ENCODE assay signal across 19 mouse cellular contexts in the genomic region with DNA sequence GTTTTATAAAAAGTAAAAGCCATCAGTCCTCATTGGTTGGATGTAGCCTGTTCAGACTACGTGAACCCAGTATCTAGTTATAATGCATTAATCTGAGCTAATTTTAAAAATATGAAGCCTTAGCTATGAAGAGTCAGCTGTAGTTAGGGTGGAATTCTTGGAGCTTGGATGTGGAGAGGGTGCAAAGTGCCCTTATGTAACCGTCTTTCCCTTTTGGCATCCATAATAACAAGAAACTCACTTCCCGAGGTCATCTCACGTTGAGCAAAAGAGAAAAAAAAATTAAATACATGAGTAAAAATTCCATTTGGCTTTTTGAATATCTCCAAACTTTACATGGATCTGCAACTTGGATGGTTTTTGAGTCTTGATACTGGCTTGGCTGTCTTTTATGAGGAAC.
A peak's percentile ranks its signal among the peaks of the same experiment; 100 is the strongest.
DNase-seq lines count a peak whose midpoint lies in the region; ATAC-seq and TF ChIP-seq lines count a peak whose summit lies in the region.
"Had no signal": no experiment of that assay in that cellular context is flagged by ENCODE, and none has a peak within 500 bp of the region (broad histone marks: within the 10 kb centered on the region; RNA-seq: fewer than 3 reads in every experiment).

No protein-coding gene starts in this region.

- H3K79me2 ChIP-seq in heart, adult 2 months (replicated peaks; ENCODE audit: control insufficient read depth, insufficient read depth, low read length), result peaks cover 2% of the 10 kb centered on the region; the same call in 1 of the 2 replicates

- WGBS in heart, adult 2 months, result 13% methylated on average over 4 of the region's 4 CpGs
- 57% methylated on average over 4 of the region's 4 CpGs for WGBS in heart, embryonic 16.5 days

- intact Hi-C loops in heart, adult 2 months (cut with DNase I), result loop anchor here (5.0 kb wide), 2 partner anchors 38 to 733 kb away; no protein-coding TSS in a partner anchor
- intact Hi-C loops in left cerebral cortex, adult 2 months (cut with DNase I), result loop anchor here (5.0 kb wide), 1 partner anchor 142 kb away; no protein-coding TSS in a partner anchor
- intact Hi-C loops in left cerebral cortex, postnatal 25 days (cut with DNase I), result loop anchor here (5.0 kb wide), 3 partner anchors 62 to 267 kb away; no protein-coding TSS in a partner anchor

- no peak for ATAC-seq in heart, embryonic 16.5 days (replicated peaks; ENCODE audit: extremely low read depth, insufficient read depth, low FRiP score)
- ATAC-seq: midbrain, embryonic 16.5 days had no signal

- peak overlapping the region; percentile 81 for H3K27ac ChIP-seq in heart, adult 2 months
- H3K27ac ChIP-seq in heart, embryonic 16.5 days (ENCODE audit: low read length), result peak overlapping the region; percentile 72
- peak overlapping the region; percentile 74 for H3K27ac ChIP-seq in left cerebral cortex, adult 2 months
- H3K27ac ChIP-seq in embryonic fibroblast, embryonic 13.5 days (ENCODE audit: insufficient read depth, low read length), result peak overlapping the region; percentile 58
- H3K27ac ChIP-seq: embryonic facial prominence, embryonic 13.5 days; hindbrain, embryonic 10.5 days; limb, embryonic 12.5 days had no signal

- peaks cover 24% of the 10 kb centered on the region for H3K4me1 ChIP-seq in heart, adult 2 months (ENCODE audit: control insufficient read depth, insufficient read depth, low read length)
- peaks cover 34% of the 10 kb centered on the region for H3K4me1 ChIP-seq in heart, embryonic 16.5 days (ENCODE audit: control insufficient read depth, insufficient read depth, low read length)
- H3K4me1 ChIP-seq in embryonic fibroblast, embryonic 13.5 days (ENCODE audit: control insufficient read depth, insufficient read depth, low read length), result peaks cover 10% of the 10 kb centered on the region; the same call in 1 of the 2 replicates

- H3K4me2 ChIP-seq in heart, embryonic 16.5 days (ENCODE audit: low read depth, low read length), result no peak overlapping the region
- H3K4me2 ChIP-seq: embryonic facial prominence, embryonic 13.5 days; limb, embryonic 12.5 days; liver, embryonic 11.5 days; neural tube, embryonic 13.5 days had no signal

- no peaks in the 10 kb centered on the region for H3K27me3 ChIP-seq in heart, adult 2 months (ENCODE audit: control insufficient read depth, insufficient read depth, low read length)
- no peaks in the 10 kb centered on the region for H3K27me3 ChIP-seq in heart, embryonic 16.5 days (ENCODE audit: control insufficient read depth, insufficient read depth, low read length)
- H3K27me3 ChIP-seq: embryonic facial prominence, embryonic 13.5 days; intestine, embryonic 15.5 days; neural tube, embryonic 13.5 days had no signal

- TF ChIP-seq EP300 in heart, adult 2 months (IDR thresholded peaks at IDR 0.05; ENCODE audit: insufficient read depth, low read depth, low read length), result no peak

- H3K9ac ChIP-seq in heart, adult 2 months (ENCODE audit: low read depth, low read length), result no peak overlapping the region
- H3K9ac ChIP-seq in heart, embryonic 16.5 days (ENCODE audit: low read length), result no peak overlapping the region
- H3K9ac ChIP-seq: embryonic facial prominence, embryonic 13.5 days; intestine, embryonic 15.5 days; limb, embryonic 12.5 days; neural tube, embryonic 13.5 days had no signal

- H3K4me3 ChIP-seq in heart, adult 2 months, result no peak overlapping the region
- no peak overlapping the region for H3K4me3 ChIP-seq in heart, embryonic 16.5 days (ENCODE audit: low read length)
- no peak overlapping the region for H3K4me3 ChIP-seq in left cerebral cortex, adult 2 months
- no peak overlapping the region for H3K4me3 ChIP-seq in embryonic fibroblast, embryonic 13.5 days (ENCODE audit: insufficient read depth, low read length)
- H3K4me3 ChIP-seq: embryonic facial prominence, embryonic 13.5 days; hindbrain, embryonic 10.5 days; intestine, embryonic 15.5 days; limb, embryonic 12.5 days; midbrain, embryonic 10.5 days; myocyte; neural tube, embryonic 13.5 days had no signal

- peaks cover 29% of the 10 kb centered on the region for H3K36me3 ChIP-seq in heart, adult 2 months (ENCODE audit: control insufficient read depth, insufficient read depth, low read length)
- H3K36me3 ChIP-seq in heart, embryonic 16.5 days (ENCODE audit: control insufficient read depth, insufficient read depth), result no peaks in the 10 kb centered on the region
- H3K36me3 ChIP-seq: embryonic facial prominence, embryonic 13.5 days; hindbrain, embryonic 10.5 days; intestine, embryonic 15.5 days; limb, embryonic 12.5 days; midbrain, embryonic 10.5 days; neural tube, embryonic 13.5 days had no signal

- no peak for TF ChIP-seq CTCF in heart, adult 2 months (IDR thresholded peaks at IDR 0.05)
- no peak for TF ChIP-seq CTCF in left cerebral cortex, adult 2 months (IDR thresholded peaks at IDR 0.05)
- no peak for TF ChIP-seq CTCF in embryonic fibroblast, embryonic 13.5 days (IDR thresholded peaks at IDR 0.05; ENCODE audit: borderline replicate concordance, insufficient read depth, low read length)

- no peak for TF ChIP-seq POLR2A in heart, adult 2 months (IDR thresholded peaks at IDR 0.05; ENCODE audit: insufficient read depth, low read depth, low read length)
- no peak for TF ChIP-seq POLR2A in embryonic fibroblast, embryonic 13.5 days (IDR thresholded peaks at IDR 0.05; ENCODE audit: low read depth, low read length)

- DNase-seq in heart, adult 2 months, result no peak
- no peak for DNase-seq in heart, adult 9 months (ENCODE audit: low spot score in 2 of 2)
- no peak for DNase-seq in heart, postnatal 4 days
- DNase-seq in left cerebral cortex, adult 2 months (ENCODE audit: extremely low spot score in 1 of 2, low spot score in 2 of 2), result no peak
- DNase-seq in left cerebral cortex, postnatal 25 days (ENCODE audit: low spot score in 2 of 2), result no peak
- DNase-seq: adrenal gland, adult 8-10 months; gastrocnemius, postnatal 14 days; lung, postnatal 10 days had no signal

- no peaks in the 10 kb centered on the region for H3K9me3 ChIP-seq in heart, embryonic 16.5 days (replicated peaks; ENCODE audit: control insufficient read depth, low read length)
- H3K9me3 ChIP-seq: embryonic facial prominence, embryonic 13.5 days; hindbrain, embryonic 10.5 days; intestine, embryonic 15.5 days; limb, embryonic 12.5 days; midbrain, embryonic 10.5 days; neural tube, embryonic 13.5 days had no signal
